Mouse (Mus musculus): Measurements from ENCODE around the gene Dlg2. TPM values are rescaled to one million over a fixed set of nuclear protein-coding genes. Genes with fewer than 3 reads are reported as not detected.

Gene Dlg2
- polyA plus RNA-seq, 1 experiment from 2014 or later, result 3.8 TPM

DNA sequence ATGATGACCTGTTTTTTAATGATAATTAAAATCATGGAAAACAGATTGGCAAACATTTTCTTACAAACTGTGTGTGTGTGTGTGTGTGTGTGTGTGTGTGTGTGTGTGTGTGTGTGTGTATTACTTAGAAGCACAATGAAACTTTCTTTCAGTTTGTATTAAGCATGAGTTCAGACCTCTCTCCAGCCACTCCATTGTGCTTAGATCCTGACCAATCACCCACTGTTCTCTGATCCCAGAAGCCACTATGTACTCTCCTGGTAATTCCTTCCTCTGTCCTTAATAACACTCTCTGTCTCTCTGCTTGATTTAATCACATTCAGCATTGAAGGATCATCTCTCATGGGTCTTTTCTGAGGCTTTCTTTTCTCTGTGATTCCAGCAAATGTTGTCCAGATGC, 1211.5 kb downstream of the Dlg2 start:
- Histone ChIP-seq H3K27ac (no peak overlapping the region), H3K9me3 (no peaks in the 10 kb centered on the region), H3K36me3 (no peaks in the 10 kb centered on the region), H3K27me3 (ENCODE audit: insufficient read depth, poor library complexity, severe bottlenecking) (no peaks in the 10 kb centered on the region), H3K4me1 (no peaks in the 10 kb centered on the region), H3K4me3 (no peak overlapping the region)
- no peak for DNase-seq (ENCODE audit: low spot score)

DNA sequence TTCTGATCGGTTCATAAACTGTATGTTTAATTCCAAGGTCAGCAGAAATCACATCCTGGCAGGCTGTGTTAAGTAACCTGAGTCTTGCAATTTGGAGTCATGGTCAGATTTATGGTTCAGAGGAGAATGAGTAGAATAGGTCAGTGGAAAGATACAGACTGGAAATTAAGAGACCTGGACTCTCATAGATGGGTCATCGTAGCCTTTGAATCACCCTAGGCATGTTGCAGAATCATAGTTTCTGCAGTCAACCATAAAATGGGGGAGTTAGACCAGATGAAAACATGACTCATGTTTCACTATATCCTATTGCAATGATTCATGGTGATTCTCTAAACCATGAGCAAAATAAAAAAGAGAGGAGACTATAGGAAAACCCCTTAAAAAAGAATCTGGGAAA, 1213.4 kb downstream of the Dlg2 start:
- WGBS, result 85% methylated on average over 2 of the region's 2 CpGs
- Histone ChIP-seq H3K27ac (no peak overlapping the region), H3K4me3 (no peak overlapping the region), H3K4me1 (no peaks in the 10 kb centered on the region), H3K36me3 (no peaks in the 10 kb centered on the region), H3K27me3 (ENCODE audit: insufficient read depth, poor library complexity, severe bottlenecking) (no peaks in the 10 kb centered on the region), H3K9me3 (no peaks in the 10 kb centered on the region)
- DNase-seq (ENCODE audit: low spot score), result no peak

DNA sequence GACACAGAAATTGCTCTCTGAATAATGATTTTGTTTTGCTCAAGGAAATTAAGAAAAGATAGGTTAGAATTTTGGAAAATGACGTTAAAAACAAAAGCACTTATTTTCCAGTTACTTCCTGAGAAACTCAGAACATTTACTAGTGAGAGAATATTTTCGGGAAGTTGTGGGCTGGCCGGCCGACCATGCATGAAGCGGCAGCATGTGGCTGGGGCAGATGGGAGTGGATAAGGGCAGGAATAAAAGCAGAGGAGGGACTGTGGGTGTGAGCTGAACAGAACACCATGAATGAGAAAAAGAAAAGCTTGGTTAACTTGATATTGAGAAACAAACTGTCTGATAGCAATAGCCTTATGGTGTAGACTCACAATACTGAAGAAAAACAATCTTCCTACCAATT, 1233.4 kb downstream of the Dlg2 start:
- H3K36me3 ChIP-seq, result no peaks in the 10 kb centered on the region
- no peaks in the 10 kb centered on the region for H3K9me3 ChIP-seq
- no peaks in the 10 kb centered on the region for H3K4me1 ChIP-seq
- no peak for DNase-seq (ENCODE audit: low spot score)
- H3K4me3 ChIP-seq, result no peak overlapping the region
- WGBS, result 79% methylated on average over 5 of the region's 5 CpGs
- H3K27ac ChIP-seq, result no peak overlapping the region
- H3K27me3 ChIP-seq (ENCODE audit: insufficient read depth, poor library complexity, severe bottlenecking), result no peaks in the 10 kb centered on the region

DNA sequence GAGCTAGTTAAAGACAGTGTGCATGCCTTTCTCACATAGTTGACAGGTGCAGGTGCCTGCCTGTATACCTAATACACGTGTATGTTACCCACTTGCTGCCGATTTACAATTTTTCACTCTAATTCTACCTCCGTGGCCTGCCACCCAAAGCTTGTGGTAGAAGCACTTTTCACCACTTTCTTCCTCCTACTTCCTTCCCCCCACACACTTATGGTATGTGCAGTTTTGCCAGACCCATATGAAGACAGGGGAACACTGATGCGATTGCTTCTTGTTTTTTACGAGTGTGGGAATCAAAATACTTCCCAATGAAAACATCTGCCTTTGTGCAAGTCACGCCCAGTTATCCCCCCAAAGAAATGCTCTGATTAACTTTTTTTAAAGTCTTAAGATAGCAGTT, 1234.7 kb downstream of the Dlg2 start:
- H3K27me3 ChIP-seq (ENCODE audit: insufficient read depth, poor library complexity, severe bottlenecking), result no peaks in the 10 kb centered on the region
- WGBS, result 79% methylated on average over 6 of the region's 6 CpGs
- no peaks in the 10 kb centered on the region for H3K9me3 ChIP-seq
- no peak for DNase-seq (ENCODE audit: low spot score)
- H3K4me3 ChIP-seq, result no peak overlapping the region
- H3K4me1 ChIP-seq, result no peaks in the 10 kb centered on the region
- no peaks in the 10 kb centered on the region for H3K36me3 ChIP-seq
- no peak overlapping the region for H3K27ac ChIP-seq

DNA sequence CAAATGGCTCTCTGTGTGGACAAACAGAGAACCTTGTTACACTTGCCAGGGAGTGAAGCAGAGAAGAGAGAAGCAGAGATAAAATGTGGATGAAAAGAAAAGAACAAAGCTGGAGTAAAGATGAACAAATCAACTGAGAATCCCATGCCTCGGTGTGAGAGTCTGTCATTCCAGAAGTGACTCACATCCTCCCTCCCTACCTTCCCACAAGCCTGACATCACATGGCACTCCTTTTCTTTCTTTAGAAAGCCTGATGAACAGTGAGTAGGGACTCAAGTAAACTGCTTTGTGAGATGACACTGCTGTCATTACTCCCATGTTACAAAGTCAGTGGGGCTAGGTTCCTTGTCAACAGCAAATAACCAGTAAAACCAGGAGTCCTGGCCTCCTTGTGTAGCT, 1239.3 kb downstream of the Dlg2 start:
- Histone ChIP-seq H3K27ac (no peak overlapping the region), H3K27me3 (ENCODE audit: insufficient read depth, poor library complexity, severe bottlenecking) (no peaks in the 10 kb centered on the region), H3K36me3 (no peaks in the 10 kb centered on the region), H3K9me3 (no peaks in the 10 kb centered on the region), H3K4me1 (no peaks in the 10 kb centered on the region), H3K4me3 (no peak overlapping the region)
- 37% methylated on average over 1 of the region's 1 CpGs for WGBS
- DNase-seq (ENCODE audit: low spot score), result no peak

DNA sequence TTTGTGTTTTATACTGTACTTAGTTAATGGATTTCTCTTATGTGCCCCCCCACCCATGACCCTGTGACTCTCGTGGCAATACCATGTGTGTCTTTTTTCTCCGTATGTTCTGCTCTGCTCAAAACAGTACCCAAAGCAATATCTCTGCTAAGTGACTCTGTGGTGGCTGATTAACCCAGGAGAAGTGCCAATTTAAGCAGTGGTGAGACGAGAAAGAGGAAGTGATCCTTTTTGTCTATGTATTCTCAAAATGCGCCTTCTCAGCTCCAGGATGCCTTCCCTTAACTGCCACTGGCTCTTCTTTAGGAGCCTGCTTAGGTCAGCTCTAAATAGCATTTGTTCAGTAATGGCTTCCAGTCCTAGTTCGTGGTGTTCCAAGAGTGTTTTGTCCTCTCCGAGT, 1240.2 kb downstream of the Dlg2 start:
- 75% methylated on average over 6 of the region's 6 CpGs for WGBS
- H3K36me3 ChIP-seq, result no peaks in the 10 kb centered on the region
- H3K4me3 ChIP-seq, result no peak overlapping the region
- H3K4me1 ChIP-seq, result no peaks in the 10 kb centered on the region
- H3K27ac ChIP-seq, result no peak overlapping the region
- H3K27me3 ChIP-seq (ENCODE audit: insufficient read depth, poor library complexity, severe bottlenecking), result no peaks in the 10 kb centered on the region
- no peaks in the 10 kb centered on the region for H3K9me3 ChIP-seq
- no peak for DNase-seq (ENCODE audit: low spot score)

DNA sequence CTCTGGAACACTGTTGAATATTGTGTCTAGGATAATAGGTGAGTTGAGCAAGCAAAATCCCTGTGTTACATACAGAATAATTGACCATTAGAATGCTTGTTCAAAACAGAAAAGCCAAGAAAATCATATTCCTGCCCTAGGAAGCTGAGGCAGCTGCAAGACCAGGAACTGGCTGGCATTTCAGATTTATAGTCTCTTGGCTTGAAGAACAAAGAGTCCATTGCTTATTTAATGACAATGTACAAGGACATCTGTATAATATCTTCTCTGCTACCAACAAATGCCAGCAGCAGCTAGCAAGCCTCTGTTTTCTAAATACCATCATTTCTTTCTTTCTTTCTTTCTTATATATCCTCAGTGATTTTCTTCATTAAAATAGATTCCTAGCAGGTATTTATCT, 1243.8 kb downstream of the Dlg2 start:
- Histone ChIP-seq H3K27ac (no peak overlapping the region), H3K9me3 (no peaks in the 10 kb centered on the region), H3K4me1 (no peaks in the 10 kb centered on the region), H3K36me3 (no peaks in the 10 kb centered on the region), H3K4me3 (no peak overlapping the region), H3K27me3 (ENCODE audit: insufficient read depth, poor library complexity, severe bottlenecking) (no peaks in the 10 kb centered on the region)
- DNase-seq (ENCODE audit: low spot score), result no peak

DNA sequence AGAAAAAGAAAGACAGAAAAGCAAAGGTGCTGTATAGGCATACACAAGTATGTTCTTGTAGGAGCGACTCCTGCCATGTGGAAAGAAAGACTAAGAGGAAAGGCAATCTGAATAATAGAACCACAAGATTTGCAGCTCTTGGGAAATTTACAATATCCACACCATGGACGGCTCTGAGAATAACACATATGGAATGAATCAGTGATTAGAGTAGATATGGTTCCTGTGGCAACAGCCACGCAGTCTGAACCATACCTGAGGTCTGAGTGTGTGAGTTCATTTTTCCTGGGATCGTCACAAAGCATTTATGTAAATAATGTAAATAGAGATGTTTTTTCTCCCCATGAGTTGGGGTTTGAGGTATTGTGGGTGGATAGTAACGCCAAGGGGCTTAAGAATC, 1247.9 kb downstream of the Dlg2 start:
- no peaks in the 10 kb centered on the region for H3K36me3 ChIP-seq
- no peaks in the 10 kb centered on the region for H3K27me3 ChIP-seq (ENCODE audit: insufficient read depth, poor library complexity, severe bottlenecking)
- no peaks in the 10 kb centered on the region for H3K9me3 ChIP-seq
- no peak overlapping the region for H3K27ac ChIP-seq
- DNase-seq (ENCODE audit: low spot score), result no peak
- H3K4me1 ChIP-seq, result no peaks in the 10 kb centered on the region
- WGBS, result 80% methylated on average over 5 of the region's 5 CpGs
- H3K4me3 ChIP-seq, result no peak overlapping the region

DNA sequence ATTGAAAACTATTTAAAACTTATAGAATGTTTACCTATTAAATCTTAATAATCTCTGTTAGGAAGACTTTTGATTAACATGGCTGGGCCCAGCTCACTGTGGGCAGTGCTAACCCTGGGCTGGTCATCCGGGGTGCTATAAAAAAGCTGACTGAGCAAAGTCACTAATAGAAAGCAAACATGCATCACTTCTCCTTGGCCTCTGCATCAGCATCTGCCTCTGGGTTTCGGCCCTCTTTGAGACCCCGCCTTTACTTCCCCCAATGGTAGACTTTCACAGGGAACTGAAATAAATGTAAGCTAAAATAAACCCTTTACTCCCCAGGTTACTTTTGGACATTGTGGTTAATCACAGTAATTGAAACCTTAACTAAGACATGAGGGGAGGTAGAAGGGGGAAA, 1264.3 kb downstream of the Dlg2 start:
- 87% methylated on average over 3 of the region's 3 CpGs for WGBS
- no peaks in the 10 kb centered on the region for H3K4me1 ChIP-seq
- no peak for DNase-seq (ENCODE audit: low spot score)
- H3K36me3 ChIP-seq, result no peaks in the 10 kb centered on the region
- H3K27ac ChIP-seq, result no peak overlapping the region
- no peaks in the 10 kb centered on the region for H3K9me3 ChIP-seq
- H3K27me3 ChIP-seq (ENCODE audit: insufficient read depth, poor library complexity, severe bottlenecking), result no peaks in the 10 kb centered on the region
- H3K4me3 ChIP-seq, result no peak overlapping the region

DNA sequence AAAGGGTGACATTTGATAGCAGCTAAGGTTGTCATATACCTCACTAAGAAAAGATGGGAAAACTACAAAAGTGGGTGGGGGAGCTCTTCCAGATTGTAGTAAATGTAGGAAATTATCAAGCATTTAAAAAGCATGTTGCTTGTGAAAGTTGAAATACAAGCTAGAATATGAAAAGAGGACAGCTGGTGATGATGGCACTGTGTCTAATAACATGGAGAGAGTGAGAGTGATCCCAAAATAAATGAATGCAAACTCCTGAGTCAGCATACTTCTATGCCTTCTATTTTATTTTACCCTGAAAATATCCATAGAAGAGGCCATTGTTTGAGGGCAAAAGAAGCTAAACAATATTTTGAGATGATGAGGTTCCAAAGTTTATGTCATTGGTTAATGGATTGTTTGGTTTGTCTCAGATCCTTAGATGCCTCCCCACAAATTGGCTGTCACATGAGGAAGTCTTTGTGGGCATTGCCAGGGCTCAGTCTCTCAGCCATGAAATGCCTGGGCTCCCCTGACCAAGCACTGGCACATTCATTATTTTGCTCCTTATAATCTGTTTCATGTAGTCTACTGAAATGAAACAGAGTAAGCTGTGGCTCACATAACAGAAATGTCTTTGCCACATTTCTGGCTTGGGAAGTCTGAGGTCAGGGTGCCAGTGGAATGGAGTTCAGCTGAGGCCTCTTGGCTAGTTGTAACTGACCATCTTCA, 1276.8 kb downstream of the Dlg2 start:
- no peaks in the 10 kb centered on the region for H3K4me1 ChIP-seq
- DNase-seq (ENCODE audit: low spot score), result no peak
- H3K36me3 ChIP-seq, result no peaks in the 10 kb centered on the region
- no peaks in the 10 kb centered on the region for H3K9me3 ChIP-seq
- no peak overlapping the region for H3K4me3 ChIP-seq
- H3K27ac ChIP-seq, result no peak overlapping the region
- no peaks in the 10 kb centered on the region for H3K27me3 ChIP-seq (ENCODE audit: insufficient read depth, poor library complexity, severe bottlenecking)

DNA sequence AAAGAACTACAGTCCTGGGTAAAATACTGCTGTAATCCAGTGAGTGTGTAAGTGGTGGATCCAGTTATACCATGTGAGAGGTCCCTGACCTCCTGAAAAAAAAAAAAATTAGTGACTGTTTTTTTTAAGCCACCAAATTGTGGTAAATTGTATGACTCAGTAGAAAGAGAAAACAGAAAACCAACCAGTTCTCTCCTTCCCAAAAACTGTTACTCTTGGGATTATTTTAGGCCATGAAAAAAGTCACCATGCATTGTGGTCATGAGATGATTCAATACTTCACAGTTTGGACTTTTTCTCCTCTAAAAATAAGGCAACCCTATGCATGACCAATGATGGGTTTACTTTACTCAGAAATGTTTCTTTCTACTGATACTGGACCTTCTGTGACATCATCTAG, 1291.2 kb downstream of the Dlg2 start:
- DNase-seq (ENCODE audit: low spot score), result no peak
- Histone ChIP-seq H3K27me3 (ENCODE audit: insufficient read depth, poor library complexity, severe bottlenecking) (no peaks in the 10 kb centered on the region), H3K36me3 (no peaks in the 10 kb centered on the region)

DNA sequence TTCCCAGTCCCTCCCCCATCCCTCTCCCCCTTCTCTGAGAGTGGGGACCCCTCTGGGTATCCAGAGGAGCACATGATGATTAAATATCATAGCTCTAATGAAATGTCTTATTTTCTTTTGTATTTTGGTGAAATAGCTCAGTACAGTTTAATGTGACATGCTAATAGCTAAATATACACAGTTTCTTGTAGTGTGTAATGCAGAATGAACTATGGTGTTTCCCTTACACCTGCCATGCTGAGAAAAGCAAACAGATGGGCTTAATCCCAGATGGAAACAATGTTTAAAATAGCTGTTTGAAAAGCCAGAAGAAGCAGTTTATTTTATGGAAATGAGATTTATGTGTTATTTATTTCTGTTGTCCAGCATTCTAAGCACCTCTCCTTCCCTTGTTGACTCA, 1302.2 kb downstream of the Dlg2 start:
- DNase-seq (ENCODE audit: low spot score), result no peak
- Histone ChIP-seq H3K4me3 (no peak overlapping the region), H3K4me1 (no peaks in the 10 kb centered on the region), H3K27me3 (ENCODE audit: insufficient read depth, poor library complexity, severe bottlenecking) (no peaks in the 10 kb centered on the region), H3K36me3 (no peaks in the 10 kb centered on the region), H3K9me3 (no peaks in the 10 kb centered on the region), H3K27ac (no peak overlapping the region)

More for the DNA sequence above, 1291.2 kb downstream of the Dlg2 start:
- Histone ChIP-seq H3K4me3 (no peak overlapping the region), H3K4me1 (no peaks in the 10 kb centered on the region), H3K27ac (no peak overlapping the region), H3K9me3 (no peaks in the 10 kb centered on the region)

DNA sequence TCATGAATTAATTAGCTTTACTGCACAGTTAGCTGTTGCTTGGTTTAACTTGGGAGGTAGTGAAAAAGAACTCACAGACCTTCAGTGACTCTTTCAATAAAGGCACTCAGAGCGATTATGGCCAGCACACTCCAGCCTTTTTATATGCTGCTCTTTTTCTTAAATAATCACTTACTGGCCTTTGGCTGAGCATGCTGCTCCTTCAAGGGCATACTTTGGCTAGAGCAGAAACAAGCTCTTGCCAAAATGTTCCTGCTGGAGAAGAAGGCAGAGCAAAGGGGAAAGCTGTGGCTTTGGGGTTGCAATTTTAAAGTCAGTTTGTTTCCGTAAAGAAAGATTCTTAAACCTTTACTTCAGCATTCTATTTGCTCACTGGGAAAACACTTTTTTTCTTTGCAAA, 1308.1 kb downstream of the Dlg2 start:
- no peak overlapping the region for H3K27ac ChIP-seq
- no peaks in the 10 kb centered on the region for H3K4me1 ChIP-seq
- no peak overlapping the region for H3K4me3 ChIP-seq
- H3K27me3 ChIP-seq (ENCODE audit: insufficient read depth, poor library complexity, severe bottlenecking), result no peaks in the 10 kb centered on the region
- WGBS, result 77% methylated on average over 2 of the region's 2 CpGs
- no peak for DNase-seq (ENCODE audit: low spot score)
- H3K36me3 ChIP-seq, result no peaks in the 10 kb centered on the region
- no peaks in the 10 kb centered on the region for H3K9me3 ChIP-seq

DNA sequence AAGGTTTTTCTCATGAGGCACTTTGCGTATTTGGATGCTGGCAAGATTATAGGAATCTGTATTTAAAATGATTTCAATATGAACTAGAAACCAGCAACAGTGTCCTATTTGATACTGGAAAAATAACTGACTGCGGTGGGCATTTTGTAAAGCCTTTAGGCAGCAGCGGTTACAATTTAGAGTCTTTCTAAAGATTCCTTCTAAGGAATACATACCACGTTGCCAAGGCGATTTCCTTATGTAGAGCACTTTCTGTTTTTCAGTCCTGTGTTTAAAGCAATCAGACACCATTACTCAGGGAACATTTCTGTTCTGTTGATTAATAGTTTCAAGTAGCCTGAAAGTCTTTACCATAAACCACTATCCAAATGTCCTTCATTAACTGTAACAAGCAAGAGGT, 1309.0 kb downstream of the Dlg2 start:
- Histone ChIP-seq H3K4me3 (no peak overlapping the region), H3K36me3 (no peaks in the 10 kb centered on the region), H3K27ac (no peak overlapping the region), H3K9me3 (no peaks in the 10 kb centered on the region), H3K4me1 (no peaks in the 10 kb centered on the region), H3K27me3 (ENCODE audit: insufficient read depth, poor library complexity, severe bottlenecking) (no peaks in the 10 kb centered on the region)
- 86% methylated on average over 5 of the region's 5 CpGs for WGBS
- no peak for DNase-seq (ENCODE audit: low spot score)
